In the genomic region with DNA sequence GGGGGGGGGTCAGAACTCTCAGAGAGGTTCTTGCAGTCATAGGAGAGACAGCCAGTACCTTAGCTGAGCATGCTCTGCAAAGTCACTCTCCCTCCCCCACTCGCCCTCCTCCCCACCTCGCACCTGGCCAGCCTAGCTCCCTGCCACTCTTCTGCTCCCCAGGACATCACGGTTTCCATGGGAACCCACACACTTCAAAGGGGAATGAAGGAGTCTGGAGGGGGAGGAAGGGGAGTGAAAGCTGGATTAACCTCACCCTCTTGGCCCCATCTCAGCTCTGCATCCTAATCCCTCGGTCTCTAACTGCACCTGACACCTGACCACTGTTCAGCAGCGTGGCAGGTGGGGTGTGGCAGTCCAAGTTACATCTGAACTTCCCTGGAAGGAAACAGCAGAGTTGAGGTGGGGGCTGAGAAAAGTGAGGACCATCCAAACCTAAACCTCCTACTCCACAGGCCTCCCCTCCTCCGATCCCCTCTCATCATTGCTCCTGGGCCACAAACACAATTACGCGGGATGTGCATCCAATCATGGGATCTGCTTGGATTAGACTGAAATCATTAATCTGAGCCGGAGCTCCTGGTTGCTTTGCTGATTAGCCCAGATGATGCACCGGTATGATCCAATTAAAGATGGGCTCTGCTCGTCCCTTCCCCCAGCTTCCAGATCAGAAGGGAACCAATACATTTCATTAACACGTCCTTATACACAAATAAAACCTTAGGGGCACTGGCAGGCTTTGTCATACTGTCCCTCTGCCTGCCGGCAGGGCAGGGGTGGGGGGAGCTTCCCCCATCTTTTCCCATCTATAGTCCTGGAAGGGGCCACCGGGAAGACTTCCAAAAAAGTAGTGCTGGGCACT, we compare ENCODE assay signal across 11 mouse cellular contexts.
A peak's percentile ranks its signal among the peaks of the same experiment; 100 is the strongest.
DNase-seq lines count a peak whose midpoint lies in the region; ATAC-seq lines count a peak whose summit lies in the region.
"Had no signal": no experiment of that assay in that cellular context is flagged by ENCODE, and none has a peak within 500 bp of the region (broad histone marks: within the 10 kb centered on the region; RNA-seq: fewer than 3 reads in every experiment).

No protein-coding gene starts in this region.

- DNase-seq in ZHBTc4 (ENCODE audit: low read depth, low spot score) (peak; percentile 82), adipocyte (ENCODE audit: low spot score) (no peak)
- no peak for DNase-seq in thymus, adult 18-20 months
- DNase-seq in layer of hippocampus, adult 9-10 months (ENCODE audit: low spot score), result no peak
- DNase-seq: liver, embryonic 13.5 days had no signal

- H3K27me3 ChIP-seq in intestine, embryonic 15.5 days (replicated peaks), result no peaks in the 10 kb centered on the region
- no peaks in the 10 kb centered on the region for H3K27me3 ChIP-seq in intestine, embryonic 16.5 days (replicated peaks; ENCODE audit: control insufficient read depth, insufficient read depth, low read length)
- H3K27me3 ChIP-seq in forebrain, embryonic 13.5 days, result no peaks in the 10 kb centered on the region
- H3K27me3 ChIP-seq in midbrain, embryonic 12.5 days, result no peaks in the 10 kb centered on the region
- H3K27me3 ChIP-seq: liver, embryonic 13.5 days had no signal

- 34% methylated on average over 14 of the region's 14 CpGs for WGBS in intestine, embryonic 15.5 days
- WGBS in intestine, embryonic 16.5 days, result 29% methylated on average over 14 of the region's 14 CpGs
- WGBS in forebrain, embryonic 13.5 days, result 4% methylated on average over 14 of the region's 14 CpGs
- WGBS in midbrain, embryonic 12.5 days, result 6% methylated on average over 13 of the region's 14 CpGs

- no peak overlapping the region for H3K4me3 ChIP-seq in intestine, embryonic 15.5 days (replicated peaks)
- H3K4me3 ChIP-seq in intestine, embryonic 16.5 days (ENCODE audit: low read length), result no peak overlapping the region
- H3K4me3 ChIP-seq in forebrain, embryonic 13.5 days, result no peak overlapping the region
- H3K4me3 ChIP-seq in midbrain, embryonic 12.5 days, result no peak overlapping the region
- H3K4me3 ChIP-seq: liver, embryonic 13.5 days; myocyte had no signal

- no peaks in the 10 kb centered on the region for H3K36me3 ChIP-seq in intestine, embryonic 15.5 days
- no peaks in the 10 kb centered on the region for H3K36me3 ChIP-seq in intestine, embryonic 16.5 days (ENCODE audit: control insufficient read depth, insufficient read depth, low read length)
- peaks cover 15% of the 10 kb centered on the region for H3K36me3 ChIP-seq in forebrain, embryonic 13.5 days (ENCODE audit: poor library complexity, severe bottlenecking)
- H3K36me3 ChIP-seq in midbrain, embryonic 12.5 days, result peaks cover 7% of the 10 kb centered on the region; the same call in 1 of the 2 replicates
- H3K36me3 ChIP-seq: liver, embryonic 13.5 days had no signal

- H3K9ac ChIP-seq in intestine, embryonic 15.5 days, result no peak overlapping the region
- no peak overlapping the region for H3K9ac ChIP-seq in intestine, embryonic 16.5 days (ENCODE audit: low read depth, low read length)
- no peak overlapping the region for H3K9ac ChIP-seq in forebrain, embryonic 13.5 days
- no peak overlapping the region for H3K9ac ChIP-seq in midbrain, embryonic 12.5 days (replicated peaks)
- H3K9ac ChIP-seq: liver, embryonic 13.5 days had no signal

- no peak overlapping the region for H3K27ac ChIP-seq in intestine, embryonic 15.5 days
- H3K27ac ChIP-seq in intestine, embryonic 16.5 days (ENCODE audit: low read length), result no peak overlapping the region
- peak overlapping the region; percentile 72 for H3K27ac ChIP-seq in forebrain, embryonic 13.5 days
- H3K27ac ChIP-seq in midbrain, embryonic 12.5 days (replicated peaks), result peak overlapping the region; percentile 79
- H3K27ac ChIP-seq: liver, embryonic 13.5 days had no signal

- no peaks in the 10 kb centered on the region for H3K9me3 ChIP-seq in intestine, embryonic 15.5 days
- no peaks in the 10 kb centered on the region for H3K9me3 ChIP-seq in intestine, embryonic 16.5 days (ENCODE audit: control insufficient read depth, low read length)
- no peaks in the 10 kb centered on the region for H3K9me3 ChIP-seq in forebrain, embryonic 13.5 days (replicated peaks)
- no peaks in the 10 kb centered on the region for H3K9me3 ChIP-seq in midbrain, embryonic 12.5 days
- H3K9me3 ChIP-seq: liver, embryonic 13.5 days had no signal

- ATAC-seq in intestine, embryonic 15.5 days, result 0 out of 2 replicates have a peak, but pooled peaks have one; percentile 17
- no peak for ATAC-seq in intestine, embryonic 16.5 days
- peak; percentile 83 for ATAC-seq in forebrain, embryonic 13.5 days
- peak; percentile 87 for ATAC-seq in midbrain, embryonic 12.5 days (ENCODE audit: low FRiP score, low read depth)
- ATAC-seq: activated CD4-positive, CD25-positive, alpha-beta regulatory T cell, adult 4 months had no signal

- no peaks in the 10 kb centered on the region for H3K4me1 ChIP-seq in intestine, embryonic 15.5 days (replicated peaks)
- H3K4me1 ChIP-seq in intestine, embryonic 16.5 days (ENCODE audit: control insufficient read depth, insufficient read depth, low read length), result no peaks in the 10 kb centered on the region
- H3K4me1 ChIP-seq in forebrain, embryonic 13.5 days, result peaks cover 21% of the 10 kb centered on the region
- peaks cover 31% of the 10 kb centered on the region for H3K4me1 ChIP-seq in midbrain, embryonic 12.5 days
- H3K4me1 ChIP-seq: liver, embryonic 13.5 days had no signal

- no peak overlapping the region for H3K4me2 ChIP-seq in intestine, embryonic 15.5 days (replicated peaks)
- no peak overlapping the region for H3K4me2 ChIP-seq in intestine, embryonic 16.5 days (ENCODE audit: low read depth, low read length)
- peak overlapping the region; percentile 33 for H3K4me2 ChIP-seq in forebrain, embryonic 13.5 days
- peak overlapping the region; percentile 35 for H3K4me2 ChIP-seq in midbrain, embryonic 12.5 days (replicated peaks)
- H3K4me2 ChIP-seq: liver, embryonic 13.5 days had no signal

Comparison
In these comparisons a context has a peak if more than half of its experiments do, and no peak if none do; other contexts are left out.
1. H3K27ac ChIP-seq: peak in forebrain, embryonic 13.5 days (single experiment) and midbrain, embryonic 12.5 days (single experiment); none in intestine, embryonic 15.5 days (single experiment) and intestine, embryonic 16.5 days (single experiment).
2. H3K4me2 ChIP-seq: peak in forebrain, embryonic 13.5 days (single experiment) and midbrain, embryonic 12.5 days (single experiment); none in intestine, embryonic 15.5 days (single experiment) and intestine, embryonic 16.5 days (single experiment).